Mouse (Mus musculus): ENCODE data around the gene Aoc1.

DNA sequence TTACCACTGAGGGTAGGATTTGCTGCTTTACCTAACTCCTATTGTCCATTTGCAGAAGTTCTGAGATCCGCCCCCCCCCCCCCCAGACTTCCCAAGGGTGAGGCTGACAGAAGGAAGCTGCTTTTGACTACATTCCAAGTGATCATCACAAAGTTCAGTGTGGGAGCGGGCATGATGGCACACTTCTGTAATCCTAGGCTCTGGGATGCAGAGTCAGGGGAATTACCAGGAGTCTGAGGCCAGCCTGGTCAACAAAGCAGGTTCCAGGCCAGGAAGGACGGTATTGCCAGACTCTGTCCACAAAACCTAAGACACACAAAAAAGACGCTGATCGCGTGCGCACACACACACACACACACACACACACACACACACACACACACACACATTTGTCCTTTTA lies 9.2 kb upstream of the Aoc1 start:
- no peak for TF ChIP-seq CTCF (IDR thresholded peaks at IDR 0.05; ENCODE audit: control insufficient read depth, insufficient read depth, low read length)
- TF ChIP-seq POLR2A (IDR thresholded peaks at IDR 0.05; ENCODE audit: borderline replicate concordance, control insufficient read depth, low read depth, low read length) = no peak

Data from bone marrow, adult 2 months (tissue).